Mouse (Mus musculus): Measurements from ENCODE around the gene Atp5g1.

Atp5g1 gene

DNA sequence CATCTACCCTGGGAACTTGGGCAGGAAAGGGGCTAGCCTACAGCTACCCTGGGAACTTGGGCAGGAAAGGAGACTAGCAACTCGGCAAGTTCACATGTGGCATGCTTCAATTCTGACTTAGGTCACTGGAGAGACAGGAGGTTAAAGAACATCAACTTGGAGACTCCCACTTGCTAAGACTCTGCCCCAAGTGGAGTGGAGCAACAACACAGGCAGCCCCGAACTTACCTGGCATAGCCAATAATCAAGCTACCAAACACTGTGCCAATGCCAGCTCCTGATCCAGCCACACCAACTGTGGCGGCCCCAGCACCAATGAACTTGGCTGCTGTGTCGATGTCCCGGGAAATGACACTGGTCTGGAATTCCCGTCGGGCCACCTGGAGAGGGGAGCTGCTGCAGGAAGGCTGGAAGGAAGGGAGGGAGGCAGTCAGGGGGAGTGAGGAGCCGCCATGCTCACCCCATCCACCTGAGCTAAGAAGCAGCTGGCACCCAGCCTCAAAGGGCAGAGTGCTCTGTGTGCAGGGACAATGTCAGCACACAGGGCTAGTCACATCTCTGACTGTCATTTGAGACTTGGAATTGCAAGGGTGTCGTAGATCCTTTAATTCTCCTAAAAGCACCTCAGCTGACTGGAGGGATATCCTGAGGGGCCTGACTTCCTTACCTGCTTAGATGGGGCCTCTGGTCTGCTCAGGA lies 2.0 kb downstream of the Atp5g1 start:
- no peak for DNase-seq (ENCODE audit: inconsistent ontology term)

DNA sequence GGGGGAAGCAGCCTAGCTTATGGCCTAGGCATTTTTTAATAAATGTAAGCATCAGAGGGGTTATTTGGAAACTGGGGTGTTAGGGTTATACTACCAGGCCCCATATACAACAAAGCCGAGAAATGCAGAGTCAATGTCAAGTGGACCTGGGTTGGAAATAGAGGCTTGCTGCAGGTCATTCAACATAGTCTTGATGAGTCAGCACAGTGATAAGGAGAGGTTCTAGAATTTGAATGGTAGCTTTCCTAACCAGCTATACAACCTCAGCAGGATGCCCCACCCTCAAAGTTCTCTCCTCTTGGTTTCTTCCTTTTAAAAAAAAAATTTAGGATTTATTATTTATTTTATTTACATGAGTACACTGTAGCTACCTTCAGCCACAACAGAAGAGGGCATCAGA lies 4.5 kb downstream of the Atp5g1 start:
- no peak for DNase-seq (ENCODE audit: inconsistent ontology term)

DNA sequence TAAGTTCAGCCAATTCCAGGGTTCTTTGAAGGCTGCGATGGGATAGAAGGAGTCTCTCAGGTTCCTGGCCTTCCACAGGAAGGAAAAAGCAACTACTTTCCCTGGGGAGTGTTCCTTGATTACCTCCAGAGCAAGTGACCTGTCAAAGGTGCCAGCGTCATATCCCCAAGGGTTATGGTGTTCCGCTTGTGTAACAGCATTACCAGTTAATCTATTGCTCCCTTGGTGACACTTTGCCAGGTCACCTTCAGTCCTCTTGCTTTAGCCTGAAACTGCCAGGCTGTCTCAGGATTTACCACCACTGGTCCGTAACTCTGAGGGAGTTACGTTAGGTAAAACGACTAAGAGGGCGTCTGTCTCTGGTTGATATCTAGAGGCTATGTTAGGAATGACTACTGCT lies 5.1 kb downstream of the Atp5g1 start:
- no peak for DNase-seq (ENCODE audit: inconsistent ontology term)

GRCm38 (mm10) chr11:96068231-96068630 lies 7.2 kb downstream of the Atp5g1 start:
- no peak for DNase-seq (ENCODE audit: inconsistent ontology term)

DNA sequence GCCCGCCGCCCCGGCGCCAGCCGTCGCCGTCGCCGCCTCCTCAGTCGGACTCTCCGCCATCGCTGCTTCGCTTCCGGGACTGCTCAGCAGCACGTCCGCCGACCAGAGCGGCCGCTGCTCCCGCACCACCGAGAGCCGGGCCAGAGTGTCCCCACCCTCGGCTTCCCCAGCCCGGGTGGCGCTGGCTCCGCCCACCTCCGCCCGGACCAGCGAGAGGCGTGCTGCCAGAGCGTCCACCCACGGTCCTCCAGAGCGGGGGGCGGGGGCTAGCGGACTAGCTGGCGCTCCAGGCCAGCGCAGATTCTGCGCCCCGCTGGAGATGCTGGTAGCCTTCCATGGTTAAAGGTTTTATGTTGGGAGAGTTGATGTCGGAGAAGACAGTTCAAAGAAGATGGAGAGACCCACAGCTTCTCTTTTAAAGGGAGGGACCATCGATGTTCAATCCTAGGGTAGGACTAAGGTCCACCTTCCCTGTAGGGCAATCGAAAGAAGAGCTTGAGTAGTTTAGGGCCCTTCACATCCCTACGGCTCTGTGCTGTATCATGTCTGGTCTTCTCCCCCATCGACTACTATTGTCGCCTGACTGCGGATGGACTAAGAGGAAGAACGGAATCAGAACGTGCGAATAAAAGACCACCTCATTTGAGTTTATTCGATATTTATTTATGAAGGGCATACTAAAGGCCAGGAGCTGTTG lies 10.1 kb downstream of the Atp5g1 start, which contains the start of gene Ube2z:
TSS of gene Ube2z (minus strand) at position 174 of the 697 bp plus-strand sequence.
- peak; percentile 99 for DNase-seq (ENCODE audit: inconsistent ontology term)

DNA sequence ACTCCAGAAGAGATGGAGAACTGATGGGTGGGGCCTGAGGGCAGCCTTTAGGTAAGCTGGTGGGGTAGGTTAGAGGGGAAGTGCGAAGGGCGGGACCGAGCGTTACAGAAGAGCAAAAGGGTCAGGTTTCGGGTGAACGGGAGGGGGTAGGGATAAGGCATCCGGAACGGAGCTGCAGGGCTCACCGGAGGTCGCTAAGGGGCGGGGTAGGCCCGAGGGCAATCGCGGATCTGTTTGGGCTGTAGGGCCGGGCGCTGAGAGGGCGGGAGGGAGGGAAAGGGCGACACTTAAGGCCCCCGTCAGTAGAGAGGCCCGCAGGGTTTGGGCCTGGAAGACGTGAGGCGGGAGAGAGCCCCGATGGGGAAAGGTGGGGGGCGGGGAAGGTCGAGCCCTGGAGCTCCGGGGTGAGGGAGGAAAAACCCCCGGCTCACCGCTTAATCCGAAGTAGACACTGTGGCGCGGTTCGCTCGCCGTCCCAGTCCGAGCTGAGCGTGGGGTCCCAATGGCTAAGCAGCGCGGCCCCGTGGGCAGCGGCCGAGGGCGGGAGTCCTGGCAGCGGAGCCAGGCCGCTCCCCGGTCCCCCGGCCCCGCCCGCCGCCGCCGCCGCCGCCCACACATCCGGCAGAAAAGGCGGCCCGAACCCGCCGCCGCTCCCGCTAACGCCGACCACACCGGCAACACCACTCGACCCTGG lies 10.8 kb downstream of the Atp5g1 start:
- DNase-seq (ENCODE audit: inconsistent ontology term), result no peak

DNA sequence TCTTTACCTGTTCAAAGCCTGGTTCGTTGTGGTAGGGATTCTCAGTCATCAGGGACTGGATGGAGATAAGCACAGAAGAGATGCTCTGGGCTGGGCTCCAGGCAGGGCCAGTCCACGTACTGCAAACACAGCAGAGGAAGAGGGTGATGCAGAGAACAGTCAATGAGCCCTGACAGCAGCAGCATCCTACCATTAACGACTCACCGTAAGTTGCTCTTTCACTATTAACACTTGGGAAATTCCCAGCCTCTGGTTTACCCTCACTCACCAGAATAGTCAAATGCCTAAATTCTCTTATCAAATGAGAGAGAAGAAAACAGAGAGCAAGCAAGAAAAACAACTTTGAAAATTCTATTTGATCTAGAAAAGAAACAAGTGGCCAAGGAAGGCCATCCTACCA lies 17.2 kb downstream of the Atp5g1 start:
- no peak for DNase-seq (ENCODE audit: inconsistent ontology term)

DNA sequence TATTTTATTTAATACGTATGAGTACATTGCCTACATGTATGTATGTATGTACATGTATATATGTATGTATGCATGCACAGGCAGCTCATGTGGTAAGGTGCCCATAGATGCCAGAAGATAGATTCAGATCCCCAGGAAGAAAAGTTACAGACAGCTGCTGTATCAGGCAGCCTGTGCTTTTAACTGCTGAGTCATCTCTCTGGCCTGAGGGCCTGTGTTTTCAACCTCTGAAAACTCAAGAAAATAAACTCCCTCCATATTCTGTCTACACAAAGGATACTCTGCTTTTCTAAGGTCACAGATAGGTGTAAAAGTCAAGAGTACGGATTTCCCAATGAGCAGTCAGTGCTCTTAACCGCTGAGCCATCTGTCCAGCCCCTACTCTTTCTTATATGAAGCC lies 24.6 kb downstream of the Atp5g1 start:
- DNase-seq (ENCODE audit: inconsistent ontology term), result no peak

DNA sequence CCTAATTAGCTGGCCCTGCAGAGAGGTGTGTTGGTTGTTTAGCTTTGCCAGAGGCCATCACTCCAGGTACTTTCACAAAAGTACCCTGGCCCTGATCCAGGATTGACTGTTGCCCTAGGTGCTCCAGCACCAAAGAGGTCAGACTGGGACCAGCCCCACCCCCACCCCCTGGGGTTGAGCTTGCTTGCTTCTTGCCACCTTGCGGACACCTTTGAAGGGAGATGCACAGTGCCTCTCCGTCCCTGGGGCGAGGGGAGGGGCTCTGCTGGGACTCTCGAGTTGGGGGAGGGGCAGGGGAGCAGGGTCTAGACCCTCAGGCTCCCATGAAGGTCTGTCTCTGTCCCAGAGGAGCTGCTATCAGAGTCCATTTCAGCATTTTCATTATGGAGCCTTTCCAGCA lies 25.5 kb downstream of the Atp5g1 start:
- no peak for DNase-seq (ENCODE audit: inconsistent ontology term)

GRCm38 (mm10) chr11:96047469-96048373 lies 27.7 kb downstream of the Atp5g1 start:
- no peak for DNase-seq (ENCODE audit: inconsistent ontology term)

DNA sequence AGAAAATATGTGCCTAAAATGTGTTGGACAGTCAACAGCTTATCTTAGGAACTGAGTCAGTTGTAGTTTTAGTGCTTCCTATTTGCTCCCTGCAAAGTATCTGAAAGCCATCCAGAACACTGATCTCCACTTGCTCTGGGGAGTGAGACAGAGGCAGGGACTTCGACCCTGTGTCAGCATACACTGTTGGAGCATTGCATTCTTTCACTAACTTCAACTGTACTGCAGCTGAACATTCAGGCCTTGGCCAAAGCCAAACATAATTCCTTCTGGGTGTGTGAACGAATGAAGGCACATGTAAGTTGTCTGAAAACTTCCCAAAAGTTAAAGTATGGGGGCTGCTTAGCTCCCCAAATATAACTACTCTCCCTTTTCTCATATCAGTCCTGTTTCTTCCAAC lies 28.7 kb downstream of the Atp5g1 start:
- no peak for DNase-seq (ENCODE audit: inconsistent ontology term)

- DNase-seq (ENCODE audit: inconsistent ontology term), result no peak
These were observed 29.4 kb downstream of the Atp5g1 start for GRCm38 (mm10) chr11:96046028-96046427.

DNA sequence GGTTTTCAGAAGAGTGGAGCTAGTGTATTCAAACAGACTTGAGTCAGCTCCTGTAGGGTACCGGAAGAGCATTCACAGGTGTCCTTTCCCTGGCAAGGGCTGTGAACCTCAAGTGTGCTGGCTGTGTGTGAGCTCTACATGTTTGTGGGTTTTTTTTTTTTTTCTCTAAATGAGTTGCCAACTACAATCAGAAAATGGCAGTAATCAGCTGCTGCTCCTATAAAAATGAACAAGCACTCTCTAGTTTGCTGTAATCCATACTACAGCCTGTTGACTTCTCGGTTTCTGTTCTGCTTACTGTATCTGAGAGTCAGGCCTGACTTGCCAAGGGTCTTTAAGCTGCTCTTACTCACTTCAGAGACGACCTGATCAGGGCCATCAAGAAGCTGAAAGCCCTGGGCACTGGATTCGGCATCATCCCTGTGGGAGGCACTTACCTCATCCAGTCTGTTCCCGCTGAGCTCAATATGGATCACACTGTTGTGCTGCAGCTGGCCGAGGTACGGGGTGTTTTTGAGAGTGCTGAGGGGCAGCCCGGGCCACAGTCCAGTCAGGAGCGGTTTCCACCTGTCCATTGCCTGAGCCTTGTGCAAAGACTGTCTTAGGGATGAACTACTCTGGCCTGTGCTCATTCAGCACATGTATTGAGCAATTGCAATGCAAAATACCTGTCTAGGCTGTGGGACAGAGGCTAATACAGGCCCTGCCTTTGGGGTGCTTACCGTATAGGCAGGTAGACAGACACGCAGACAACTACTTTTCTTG lies 30.5 kb downstream of the Atp5g1 start:
- DNase-seq (ENCODE audit: inconsistent ontology term), result no peak

- DNase-seq (ENCODE audit: inconsistent ontology term), result no peak
These were observed 36.9 kb downstream of the Atp5g1 start for GRCm38 (mm10) chr11:96038560-96038959.

DNA sequence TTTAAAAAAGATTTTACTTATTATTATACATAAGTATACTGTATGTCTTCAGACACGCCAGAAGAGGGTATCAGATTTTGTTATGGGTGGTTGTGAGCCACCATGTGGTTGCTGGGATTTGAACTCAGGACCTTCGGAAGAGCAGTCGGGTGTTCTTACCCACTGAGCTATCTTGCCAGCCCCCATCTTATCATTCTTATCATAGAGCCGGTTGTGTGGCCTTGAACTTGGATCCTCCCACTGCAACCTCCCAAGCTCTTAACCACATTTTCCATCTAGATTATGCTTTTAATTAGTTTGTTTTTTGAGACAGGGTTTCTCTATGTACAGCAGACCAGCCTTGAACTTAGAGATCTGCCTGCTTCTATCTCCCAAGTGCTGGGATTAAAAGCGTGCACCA lies 38.0 kb downstream of the Atp5g1 start:
- no peak for DNase-seq (ENCODE audit: inconsistent ontology term)

- no peak for DNase-seq (ENCODE audit: inconsistent ontology term)
These were observed 40.3 kb downstream of the Atp5g1 start for GRCm38 (mm10) chr11:96035133-96035532.

DNA sequence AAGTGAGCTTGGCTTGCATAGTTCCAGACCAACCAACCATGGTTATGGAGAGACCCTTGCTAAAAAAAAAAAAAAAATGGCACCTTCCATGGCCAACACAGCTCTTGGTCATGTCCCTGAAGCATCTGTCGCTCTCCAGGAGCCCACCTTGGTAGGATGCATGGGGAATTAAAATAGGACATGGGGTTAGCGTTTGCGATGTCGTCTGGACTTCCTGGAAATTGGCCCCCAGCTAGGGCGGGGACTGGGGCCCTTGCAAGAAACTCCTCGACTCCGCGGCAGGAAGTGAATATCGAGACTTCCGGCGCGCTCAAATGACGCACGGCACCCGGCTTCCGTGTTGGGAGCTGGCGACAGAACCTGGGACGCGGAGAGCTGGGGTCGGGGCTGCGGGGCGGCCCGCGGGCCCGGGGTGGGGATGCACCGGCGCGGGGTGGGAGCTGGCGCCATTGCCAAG lies 40.8 kb downstream of the Atp5g1 start, which contains the start of gene Snf8:
TSS of gene Snf8 (plus strand) at position 290 of the 457 bp plus-strand sequence.
- DNase-seq (ENCODE audit: inconsistent ontology term), result peak; percentile 86

- DNase-seq (ENCODE audit: inconsistent ontology term), result no peak
These were observed 41.4 kb downstream of the Atp5g1 start for GRCm38 (mm10) chr11:96034116-96034515.

GRCm38 (mm10) chr11:96033264-96033663 lies 42.2 kb downstream of the Atp5g1 start:
- DNase-seq (ENCODE audit: inconsistent ontology term), result no peak

DNA sequence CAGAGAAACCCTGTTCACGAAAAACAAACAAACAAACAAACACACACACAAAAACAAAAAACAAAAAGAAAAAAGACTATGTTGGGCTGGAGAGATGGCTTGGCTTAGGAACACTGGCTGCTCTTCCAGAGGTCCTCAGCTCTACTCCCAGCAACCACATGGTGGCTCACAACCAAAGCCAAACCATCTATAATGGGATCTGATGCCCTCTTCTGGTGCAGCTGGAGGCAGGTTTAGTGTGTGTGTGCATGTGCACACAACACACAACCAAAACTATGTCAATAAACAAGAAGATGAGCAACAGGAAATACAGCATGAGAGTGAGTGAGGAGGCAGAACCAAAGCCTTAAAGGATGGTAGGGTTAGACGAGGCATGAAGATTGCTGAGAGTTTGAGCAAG lies 43.8 kb downstream of the Atp5g1 start:
- no peak for DNase-seq (ENCODE audit: inconsistent ontology term)

GRCm38 (mm10) chr11:96030571-96030970 lies 44.9 kb downstream of the Atp5g1 start:
- no peak for DNase-seq (ENCODE audit: inconsistent ontology term)
